Mouse (Mus musculus) adrenal gland (tissue): ENCODE data around the gene Mylk3.

Experiments used
- intact Hi-C: fragments of 180-260 bp; cut with DNase I; formaldehyde crosslinking; loops from one replicate; pipeline ENCODE4 v1.15.1; 2025

Gene Mylk3

GRCm38 (mm10) chr8:85391438-85391837, 5.3 kb upstream of the Mylk3 start:
- intact Hi-C loops, result no loop called here

- intact Hi-C loops, result no loop called here
Observed at GRCm38 (mm10) chr8:85381926-85382325, 4.2 kb downstream of the Mylk3 start.

- intact Hi-C loops, result no loop called here
Observed at GRCm38 (mm10) chr8:85380824-85381209, 5.3 kb downstream of the Mylk3 start.

GRCm38 (mm10) chr8:85380123-85380823, 5.9 kb downstream of the Mylk3 start:
- intact Hi-C loops, result no loop called here

GRCm38 (mm10) chr8:85379142-85379781, 6.9 kb downstream of the Mylk3 start:
- intact Hi-C loops, result no loop called here

GRCm38 (mm10) chr8:85376516-85376915, 9.6 kb downstream of the Mylk3 start:
- intact Hi-C loops, result no loop called here

- intact Hi-C loops, result no loop called here
Observed at GRCm38 (mm10) chr8:85374286-85374685, 11.9 kb downstream of the Mylk3 start.

GRCm38 (mm10) chr8:85373435-85374039, 12.6 kb downstream of the Mylk3 start:
- intact Hi-C loops, result no loop called here

GRCm38 (mm10) chr8:85372465-85372839, 13.7 kb downstream of the Mylk3 start:
- intact Hi-C loops, result no loop called here

- intact Hi-C loops, result no loop called here
Observed at GRCm38 (mm10) chr8:85371736-85372464, 14.2 kb downstream of the Mylk3 start.

- intact Hi-C loops, result no loop called here
Observed at GRCm38 (mm10) chr8:85365176-85365575, 21.0 kb downstream of the Mylk3 start.

GRCm38 (mm10) chr8:85364628-85365027, 21.5 kb downstream of the Mylk3 start:
- intact Hi-C loops, result no loop called here

GRCm38 (mm10) chr8:85363406-85363805, 22.7 kb downstream of the Mylk3 start:
- intact Hi-C loops, result no loop called here

GRCm38 (mm10) chr8:85362211-85362610, 23.9 kb downstream of the Mylk3 start:
- intact Hi-C loops, result no loop called here

GRCm38 (mm10) chr8:85353287-85353686, 32.9 kb downstream of the Mylk3 start:
- intact Hi-C loops, result no loop called here

GRCm38 (mm10) chr8:85339871-85340573, 46.1 kb downstream of the Mylk3 start:
- intact Hi-C loops, result no loop called here

GRCm38 (mm10) chr8:85337681-85338080, 48.5 kb downstream of the Mylk3 start:
- intact Hi-C loops, result no loop called here

- intact Hi-C loops, result no loop called here
Observed at GRCm38 (mm10) chr8:85336211-85336933, 49.8 kb downstream of the Mylk3 start.

GRCm38 (mm10) chr8:85335105-85335504, 51.0 kb downstream of the Mylk3 start:
- intact Hi-C loops, result no loop called here

GRCm38 (mm10) chr8:85329506-85329905, 56.6 kb downstream of the Mylk3 start:
- intact Hi-C loops, result no loop called here

GRCm38 (mm10) chr8:85327036-85327435, 59.1 kb downstream of the Mylk3 start:
- intact Hi-C loops, result no loop called here
